ENCODE assay signal across 9 mouse cellular contexts in genomic region chr11:68947542-68947993, GRCm38 (mm10). TPM values are rescaled to one million over a fixed set of nuclear protein-coding genes. Genes with fewer than 3 reads are reported as not detected.
DNase-seq lines count a peak whose midpoint lies in the region; ATAC-seq lines count a peak whose summit lies in the region.
"Had no signal": no experiment of that assay in that cellular context is flagged by ENCODE, and none has a peak within 500 bp of the region (broad histone marks: within the 10 kb centered on the region; RNA-seq: fewer than 3 reads in every experiment).

No protein-coding gene starts in this region.

- H3K4me2 ChIP-seq in heart, embryonic 15.5 days: peak overlapping the region; percentile 45
- peak overlapping the region; percentile 55 for H3K4me2 ChIP-seq in hindbrain, embryonic 15.5 days

- peak overlapping the region; percentile 21; the same call in 1 of the 2 replicates for H3K4me3 ChIP-seq in heart, embryonic 15.5 days
- H3K4me3 ChIP-seq in hindbrain, embryonic 15.5 days: peak overlapping the region; percentile 46

- no peak overlapping the region for H3K27ac ChIP-seq in heart, embryonic 15.5 days
- peak overlapping the region; percentile 92 for H3K27ac ChIP-seq in hindbrain, embryonic 15.5 days (replicated peaks)

- WGBS in heart, embryonic 15.5 days: 23% methylated on average over 12 of the region's 12 CpGs
- 5% methylated on average over 11 of the region's 12 CpGs for WGBS in hindbrain, embryonic 15.5 days

- ATAC-seq in heart, embryonic 15.5 days (replicated peaks; ENCODE audit: insufficient number of reproducible peaks, insufficient read depth, low FRiP score, low read depth): no peak
- peak; percentile 87 for ATAC-seq in hindbrain, embryonic 15.5 days (ENCODE audit: low FRiP score, low read depth)

- H3K4me1 ChIP-seq in heart, embryonic 15.5 days (replicated peaks): peaks cover 7% of the 10 kb centered on the region
- H3K4me1 ChIP-seq in hindbrain, embryonic 15.5 days (replicated peaks): peaks cover 21% of the 10 kb centered on the region

- peaks cover 7% of the 10 kb centered on the region; the same call in 1 of the 2 replicates for H3K27me3 ChIP-seq in heart, embryonic 15.5 days
- peaks cover 9% of the 10 kb centered on the region; the same call in 1 of the 2 replicates for H3K27me3 ChIP-seq in hindbrain, embryonic 15.5 days

- no peak for DNase-seq in heart, adult 11 months
- DNase-seq in cerebellum, adult 9-11 months: peak; percentile 80
- DNase-seq in retina, postnatal 1 day: peak; percentile 79
- DNase-seq in lung, postnatal 4 days: no peak
- no peak for DNase-seq in spleen, postnatal 14 days (ENCODE audit: low spot score in 2 of 2)
- DNase-seq in thymus, postnatal 36 days: no peak

- no peaks in the 10 kb centered on the region for H3K9me3 ChIP-seq in heart, embryonic 15.5 days (replicated peaks)
- no peaks in the 10 kb centered on the region for H3K9me3 ChIP-seq in hindbrain, embryonic 15.5 days

- H3K36me3 ChIP-seq in heart, embryonic 15.5 days: no peaks in the 10 kb centered on the region
- 0 out of 2 replicates have a peak, but pooled peaks cover 5% of the 10 kb centered on the region for H3K36me3 ChIP-seq in hindbrain, embryonic 15.5 days

- no peak overlapping the region for H3K9ac ChIP-seq in heart, embryonic 15.5 days
- peak overlapping the region; percentile 46 for H3K9ac ChIP-seq in hindbrain, embryonic 15.5 days

RNA-seq across cellular contexts. Expression of gene Arhgef15, which starts 9.7 kb away (rescaled TPM):
- 10.8 and 12.7 TPM in 2 replicates for polyA plus RNA-seq in heart, embryonic 15.5 days (2015; fragmentation: Nextera tagmentation; extraction: Ambion mirVana)
- polyA plus RNA-seq in hindbrain, embryonic 15.5 days (2015; fragmentation: Nextera tagmentation; extraction: Ambion mirVana): 21.8 and 25.3 TPM in 2 replicates

RNA-seq across cellular contexts. Expression of gene Slc25a35, which starts 20.4 kb away (rescaled TPM):
- polyA plus RNA-seq in heart, embryonic 15.5 days (2015; fragmentation: Nextera tagmentation; extraction: Ambion mirVana): 2.0 and 2.2 TPM in 2 replicates
- 1.7 and 2.1 TPM in 2 replicates for polyA plus RNA-seq in hindbrain, embryonic 15.5 days (2015; fragmentation: Nextera tagmentation; extraction: Ambion mirVana)

RNA-seq across cellular contexts. Expression of gene Odf4, which starts 20.7 kb away (rescaled TPM):
- not detected in 2 replicates for polyA plus RNA-seq in heart, embryonic 15.5 days (2015; fragmentation: Nextera tagmentation; extraction: Ambion mirVana)
- polyA plus RNA-seq in hindbrain, embryonic 15.5 days (2015; fragmentation: Nextera tagmentation; extraction: Ambion mirVana): 0.60 and 1.2 TPM in 2 replicates
- polyA plus RNA-seq: lung, embryonic 16.5 days had no signal

RNA-seq across cellular contexts. Expression of gene Rangrf, which starts 27.4 kb away (rescaled TPM):
- 67.4 and 78.4 TPM in 2 replicates for polyA plus RNA-seq in heart, embryonic 15.5 days (2015; fragmentation: Nextera tagmentation; extraction: Ambion mirVana)
- 29.8 and 34.3 TPM in 2 replicates for polyA plus RNA-seq in hindbrain, embryonic 15.5 days (2015; fragmentation: Nextera tagmentation; extraction: Ambion mirVana)

RNA-seq across cellular contexts. Expression of gene Rpl26, which starts 46.2 kb away (rescaled TPM):
- 507 and 557 TPM in 2 replicates for polyA plus RNA-seq in heart, embryonic 15.5 days (2015; fragmentation: Nextera tagmentation; extraction: Ambion mirVana)
- 557 and 622 TPM in 2 replicates for polyA plus RNA-seq in hindbrain, embryonic 15.5 days (2015; fragmentation: Nextera tagmentation; extraction: Ambion mirVana)

Comparison
In these comparisons a context has a peak if more than half of its experiments do, and no peak if none do; other contexts are left out.
1. DNase-seq: peak in cerebellum, adult 9-11 months (single experiment) and retina, postnatal 1 day (single experiment); none in heart, adult 11 months (single experiment), lung, postnatal 4 days (0 of 2), spleen, postnatal 14 days (0 of 2) and thymus, postnatal 36 days (0 of 2).